Mouse (Mus musculus): ENCODE data around the gene Gdpd3.
"Not testable (repeated sequence)": the region's sequence is repeated elsewhere in the genome, so short reads cannot be mapped to it uniquely, and the experiment has no call there.

Gene Gdpd3

DNA sequence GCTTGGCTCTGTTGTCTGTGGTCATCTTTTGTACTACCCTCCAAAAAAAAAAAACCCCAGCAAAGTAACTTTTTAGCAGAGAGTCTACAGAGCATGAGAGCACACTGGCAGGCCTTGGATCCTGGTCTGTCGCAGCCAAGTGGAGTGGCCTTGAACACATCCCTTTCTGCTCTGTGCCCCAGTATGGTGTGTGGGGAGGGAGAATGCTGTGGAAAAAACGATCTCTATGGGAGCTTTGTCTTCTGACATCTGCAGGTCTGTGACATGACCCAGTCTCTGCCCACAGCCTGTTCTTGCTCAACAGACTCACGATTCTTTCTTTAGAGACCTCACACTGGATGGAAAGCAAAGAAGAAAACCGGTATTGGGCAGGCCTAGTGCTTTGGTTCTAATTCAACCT lies 5.2 kb upstream of the Gdpd3 start:
- no peak for DNase-seq (ENCODE audit: low spot score)

DNA sequence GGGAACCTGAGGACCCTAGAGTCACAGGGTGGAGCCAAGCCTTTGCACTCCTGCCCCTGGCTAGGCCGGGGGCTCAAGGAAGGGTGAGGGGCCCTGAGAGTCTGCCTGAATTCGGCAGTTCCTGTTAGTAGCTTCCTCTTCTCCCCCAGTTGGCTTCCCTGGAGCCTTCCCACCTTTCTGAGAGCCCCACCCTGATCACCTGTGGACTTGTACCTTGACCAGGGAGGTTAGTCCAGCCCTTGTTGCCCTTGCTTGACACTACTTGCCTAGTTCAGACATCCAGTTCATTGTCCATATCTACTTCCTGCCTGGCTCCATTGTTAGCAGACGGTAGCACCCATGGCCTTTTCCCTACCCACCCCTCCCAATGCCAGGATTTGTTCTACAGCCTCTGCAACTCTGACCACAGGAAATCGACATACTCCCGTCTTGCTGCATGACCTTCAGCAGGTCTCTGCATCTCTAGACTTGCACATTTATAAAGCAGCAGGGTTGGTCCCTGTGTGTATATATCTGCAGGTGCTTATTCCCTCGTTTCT lies 4.5 kb upstream of the Gdpd3 start:
- DNase-seq (ENCODE audit: low spot score), result no peak

DNA sequence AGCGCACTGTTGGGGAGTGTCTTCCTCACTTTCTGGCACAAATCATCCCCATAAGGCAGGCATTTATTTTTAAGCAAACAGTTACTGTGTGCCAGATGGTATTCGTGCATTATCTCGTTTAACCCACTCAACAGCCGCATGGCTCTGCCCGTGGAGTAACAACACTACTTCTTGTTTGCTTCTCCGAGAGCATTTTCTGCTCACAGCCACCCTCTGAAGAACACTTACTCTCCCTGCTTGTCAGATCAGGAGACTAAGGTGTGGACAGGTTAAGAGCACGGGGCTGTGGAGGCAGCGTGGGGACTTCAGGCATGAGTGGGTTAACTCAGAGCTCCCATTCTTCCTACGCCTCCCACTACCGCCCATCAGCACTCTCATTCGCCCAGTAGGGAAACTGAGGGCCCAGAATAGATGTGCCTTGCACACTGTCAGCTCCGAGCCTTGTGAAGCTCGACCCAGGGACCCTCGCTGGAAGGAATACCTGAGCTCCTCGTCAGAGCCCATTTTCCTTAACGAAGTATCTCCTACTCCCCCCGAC lies 3.6 kb upstream of the Gdpd3 start:
- no peak for DNase-seq (ENCODE audit: low spot score)

DNA sequence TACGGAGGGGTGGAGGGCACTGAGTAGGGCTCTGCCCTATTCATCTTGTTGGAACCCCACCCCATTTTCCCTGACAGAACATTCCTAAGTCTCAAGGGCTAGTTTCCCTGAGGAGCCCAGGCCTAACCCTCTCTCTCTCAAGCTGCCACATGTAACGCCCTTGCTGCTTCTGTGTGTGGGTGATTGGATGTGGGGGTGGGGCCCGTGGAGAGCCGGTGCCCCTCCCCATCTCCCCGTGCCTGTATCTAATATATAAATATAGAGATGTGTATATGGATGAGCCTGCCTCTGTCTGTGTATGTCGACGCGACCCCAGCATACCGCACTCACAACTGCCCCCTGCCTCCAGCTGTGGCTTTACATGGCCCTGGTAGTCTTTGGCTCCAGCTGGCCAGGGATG lies 594 bp upstream of the Gdpd3 start:
- DNase-seq (ENCODE audit: low spot score), result no peak

DNA sequence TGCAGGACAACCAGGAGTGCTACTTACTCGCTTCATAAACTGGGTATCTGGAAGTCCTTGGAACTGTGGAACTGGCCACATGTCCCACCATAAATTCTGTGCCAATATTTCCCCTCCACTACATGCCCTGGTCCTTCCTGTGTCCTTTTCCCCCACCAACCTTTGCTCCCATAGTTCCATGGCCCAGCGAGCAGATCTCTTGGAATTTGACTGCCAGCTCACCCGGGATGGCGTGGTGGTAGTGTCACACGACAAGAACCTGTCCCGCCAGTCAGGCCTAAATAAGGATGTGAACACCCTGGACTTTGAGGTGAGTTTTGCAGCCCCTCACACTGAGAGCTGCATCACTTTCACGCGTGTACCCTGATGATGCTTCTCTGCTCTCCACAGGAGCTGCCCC lies 867 bp downstream of the Gdpd3 start:
- DNase-seq (ENCODE audit: low spot score), result no peak

DNA sequence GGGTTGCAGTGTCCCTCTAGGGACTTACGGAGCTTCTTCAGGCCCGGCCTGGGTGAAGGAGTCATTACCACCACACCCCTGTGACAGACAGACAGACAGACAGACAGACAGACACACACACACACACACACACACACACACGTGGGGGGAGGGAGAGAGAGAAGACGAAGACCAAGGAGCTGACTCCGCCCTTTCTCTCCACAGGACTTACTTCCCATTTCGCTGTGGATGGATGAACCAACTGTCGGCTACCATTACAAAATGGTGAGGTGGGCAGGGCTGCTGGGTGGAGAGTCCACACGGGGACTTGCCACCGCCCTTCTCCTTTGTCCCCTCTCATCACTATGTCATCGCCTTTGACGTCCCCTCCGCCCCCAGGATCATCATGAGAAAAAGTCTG lies 4.7 kb downstream of the Gdpd3 start:
- no peak for DNase-seq (ENCODE audit: low spot score)

DNA sequence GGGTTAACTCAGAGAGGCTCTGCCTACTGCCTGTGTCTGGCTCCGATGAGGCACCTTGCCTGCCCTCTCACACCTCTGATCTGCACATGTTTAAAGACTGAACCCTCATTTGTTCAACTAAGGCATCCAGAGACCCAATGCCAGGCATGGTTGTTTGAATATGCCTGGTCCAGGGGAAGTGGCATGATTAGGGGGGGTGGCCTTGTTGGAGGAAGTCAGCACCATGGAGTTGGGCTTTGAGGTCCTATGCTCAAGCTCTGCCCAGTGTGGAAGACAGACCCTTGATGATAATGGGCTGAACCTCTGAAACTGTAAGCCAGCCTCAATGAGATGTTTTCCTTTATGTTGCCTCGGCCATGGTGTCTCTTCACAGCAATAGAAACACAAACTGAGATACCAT lies 7.2 kb downstream of the Gdpd3 start:
- DNase-seq (ENCODE audit: low spot score), result no peak

DNA sequence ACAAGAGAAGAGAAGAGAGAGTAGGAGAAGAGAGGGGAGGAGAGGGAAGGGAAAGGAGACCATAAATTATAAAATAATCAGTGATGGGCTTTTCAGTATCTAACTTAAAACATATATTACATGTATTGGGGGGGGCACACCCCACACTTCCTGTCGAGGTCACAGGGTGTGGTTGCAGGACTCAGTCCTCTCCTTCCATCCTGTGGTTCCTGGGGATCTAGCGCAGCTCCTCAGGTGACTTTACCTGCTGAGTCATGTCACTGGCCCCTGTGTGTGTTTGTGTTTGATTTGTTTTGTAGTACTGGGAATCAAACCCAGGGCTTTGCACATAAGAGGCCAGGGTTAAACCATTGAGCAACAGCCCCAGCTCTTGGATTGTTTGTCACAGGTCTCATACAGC lies 8.3 kb downstream of the Gdpd3 start:
- no peak for DNase-seq (ENCODE audit: low spot score)

DNA sequence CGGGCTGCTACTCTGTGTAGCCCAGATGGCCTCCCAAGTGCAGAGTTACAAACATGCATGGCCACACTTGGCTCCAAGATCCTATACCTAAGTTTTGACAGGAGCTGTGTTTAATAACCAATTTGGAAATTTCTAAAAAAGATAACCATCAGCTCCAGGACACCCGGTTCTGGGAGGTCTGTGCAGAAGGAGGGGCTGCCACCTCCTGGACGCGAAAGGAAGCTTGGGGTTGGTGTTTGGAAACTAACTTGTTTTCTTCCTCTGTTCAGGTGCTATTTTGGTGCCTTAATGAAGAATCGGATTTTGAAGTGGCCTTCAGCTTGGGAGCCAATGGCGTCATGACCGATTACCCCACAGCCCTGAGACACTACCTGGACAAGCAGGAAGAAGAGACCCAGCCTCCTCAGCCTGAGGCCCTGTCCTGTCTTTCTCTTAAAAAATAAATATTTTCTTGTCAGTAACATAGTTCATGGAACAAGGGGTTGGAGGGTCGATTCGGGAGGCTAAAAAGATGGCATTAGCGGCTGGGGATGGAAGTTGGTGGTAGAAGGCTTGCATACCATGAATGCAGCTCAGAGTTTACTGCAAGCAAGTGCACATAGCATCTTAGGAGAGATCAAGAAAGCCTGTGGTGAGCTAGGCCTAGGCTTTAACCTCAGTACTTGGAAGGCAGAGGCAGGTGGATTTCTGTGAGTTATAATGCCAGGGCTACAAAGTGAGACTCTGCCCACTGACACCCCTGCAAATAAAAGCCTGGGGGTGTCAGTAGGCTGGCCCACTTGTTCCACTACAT lies 9.2 kb downstream of the Gdpd3 start:
- no peak for DNase-seq (ENCODE audit: low spot score)

DNA sequence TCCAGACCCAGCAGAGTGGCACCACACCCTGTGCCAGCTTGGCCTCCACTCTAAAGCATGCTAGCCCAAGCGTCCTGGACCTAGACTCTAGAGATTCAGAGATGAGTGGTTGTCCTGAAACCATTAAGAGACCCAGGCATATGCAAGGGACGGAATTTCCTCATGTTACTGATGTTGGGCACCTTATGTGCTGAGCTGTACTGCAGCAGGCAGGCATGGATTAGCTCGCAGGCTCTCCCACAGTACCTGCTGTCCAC lies 9.8 kb downstream of the Gdpd3 start:
- no peak for DNase-seq (ENCODE audit: low spot score)

DNA sequence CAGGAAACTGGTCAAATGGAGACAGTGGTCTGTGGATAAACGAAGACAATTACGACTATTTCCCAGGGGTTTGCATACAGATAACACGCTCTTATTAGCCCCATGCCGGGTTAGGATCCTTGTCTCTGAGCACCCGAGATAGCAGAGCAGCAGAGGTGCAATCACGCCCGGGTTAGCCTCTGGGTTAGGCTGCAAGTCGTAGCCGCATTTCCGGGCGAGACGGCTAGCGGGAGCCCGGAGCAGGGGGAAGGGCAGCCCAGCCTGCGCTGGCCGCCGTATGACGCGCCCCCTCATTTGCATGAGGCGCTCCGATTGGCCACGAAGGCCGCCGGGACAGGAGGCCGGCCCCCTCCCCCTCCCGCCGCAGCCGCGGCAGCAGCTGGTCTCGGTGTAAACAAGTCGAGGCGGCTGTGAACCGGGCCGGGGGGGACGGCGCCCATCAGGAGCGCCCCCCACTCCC lies 10.5 kb downstream of the Gdpd3 start, which contains the start of gene Ypel3:
Gene Ypel3, plus strand, starts transcription at position 358 of the 460 bp plus-strand sequence.
- DNase-seq (ENCODE audit: low spot score), result no peak

DNA sequence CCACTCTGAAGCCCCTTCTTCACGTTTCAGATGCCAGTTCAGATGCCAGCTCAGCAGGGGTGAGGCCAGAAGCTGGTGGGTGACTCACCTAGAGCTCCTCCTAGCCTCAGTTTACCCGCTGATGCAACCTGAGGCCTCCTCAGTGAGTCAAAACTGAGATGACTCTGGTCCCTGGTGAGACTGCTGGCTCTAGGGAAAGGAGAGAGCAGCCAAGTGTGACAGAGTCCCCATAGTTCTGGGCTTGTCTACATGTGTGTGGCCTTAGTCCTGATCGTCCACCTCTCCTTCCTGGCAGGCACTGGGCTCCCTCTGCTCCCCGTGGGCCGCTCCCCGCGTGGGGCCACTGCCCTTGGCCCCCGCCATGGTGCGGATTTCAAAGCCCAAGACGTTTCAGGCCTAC lies 11.3 kb downstream of the Gdpd3 start:
- no peak for DNase-seq (ENCODE audit: low spot score)

DNA sequence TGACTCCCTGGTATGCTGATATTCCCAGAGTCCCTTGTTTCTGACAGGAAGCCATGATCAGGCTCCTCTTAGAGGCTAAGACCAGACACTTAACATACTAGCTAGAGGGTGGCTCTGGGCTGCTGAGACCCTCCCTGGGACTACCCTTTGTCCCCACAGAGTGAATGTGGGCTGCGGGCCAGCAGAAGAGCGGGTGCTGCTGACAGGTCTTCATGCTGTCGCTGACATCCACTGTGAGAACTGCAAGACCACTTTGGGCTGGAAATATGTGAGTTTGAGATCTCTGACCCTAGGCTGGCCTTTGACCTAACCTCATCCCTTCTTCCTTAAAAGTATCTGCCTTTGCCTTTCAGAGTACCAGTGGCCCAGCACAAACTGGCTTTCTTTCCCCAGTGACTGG lies 12.0 kb downstream of the Gdpd3 start:
- DNase-seq (ENCODE audit: low spot score), result no peak

DNA sequence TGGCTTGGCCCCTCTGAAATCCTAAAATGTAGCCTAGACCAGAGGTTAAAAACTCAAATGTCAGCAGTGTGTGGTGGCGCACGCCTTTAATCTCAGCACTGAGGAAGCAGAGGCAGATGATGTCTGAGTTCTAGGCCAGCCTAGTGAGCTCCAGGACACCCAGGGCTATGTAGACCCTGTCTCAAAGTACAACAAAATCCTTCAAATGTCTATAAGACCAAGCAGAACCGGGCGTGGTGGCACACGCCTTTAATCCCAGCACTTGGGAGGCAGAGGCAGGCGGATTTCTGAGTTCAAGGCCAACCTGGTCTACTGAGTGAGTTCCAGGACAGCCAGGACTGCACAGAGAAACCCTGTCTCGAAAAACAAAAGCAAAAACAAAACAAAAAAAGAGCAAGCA lies 13.0 kb downstream of the Gdpd3 start:
- DNase-seq (ENCODE audit: low spot score), result not testable (repeated sequence)

DNA sequence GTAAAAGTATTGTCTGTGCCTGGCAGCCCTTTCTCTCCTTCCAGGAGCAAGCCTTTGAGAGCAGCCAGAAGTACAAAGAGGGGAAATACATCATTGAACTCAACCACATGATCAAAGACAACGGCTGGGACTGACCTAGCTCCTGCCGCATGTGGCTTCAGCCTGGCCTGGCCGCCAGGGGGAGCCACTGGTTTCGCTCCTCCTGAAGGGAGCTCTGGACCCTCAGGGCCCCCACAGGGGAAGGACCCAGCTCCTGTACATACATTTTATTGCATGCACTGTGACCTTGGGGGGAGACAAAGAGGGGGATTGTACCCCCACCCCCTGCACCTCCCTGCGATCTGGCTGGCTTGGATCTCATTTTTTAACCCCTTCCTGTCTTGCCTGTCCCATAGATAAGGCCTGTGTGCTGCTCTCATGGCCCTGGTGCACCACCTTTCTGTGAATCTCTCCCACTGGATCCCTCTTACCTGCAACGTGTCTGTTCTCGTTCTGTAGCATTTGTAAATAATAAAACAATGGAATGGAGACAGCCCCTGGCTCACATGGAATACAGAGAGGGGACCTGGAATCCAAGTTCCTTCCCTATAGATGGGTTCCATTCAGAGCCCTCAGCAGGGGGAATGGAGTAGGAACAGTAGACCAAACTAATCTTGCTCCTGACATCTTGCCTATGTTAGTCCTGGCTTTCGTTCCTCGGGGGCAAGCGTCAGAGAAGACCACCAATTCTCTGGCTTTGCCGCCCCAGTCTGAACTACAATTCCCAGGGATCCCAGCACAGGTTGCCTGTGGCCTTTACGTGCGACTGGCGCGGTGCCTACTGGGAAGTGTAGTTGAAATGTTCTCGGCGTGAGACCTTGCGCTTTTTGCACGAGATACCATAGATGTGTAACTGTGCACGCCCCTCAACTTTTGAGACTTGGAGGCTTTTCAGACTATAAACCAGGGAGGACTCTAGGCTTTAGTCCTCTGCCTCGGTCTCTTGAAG lies 14.1 kb downstream of the Gdpd3 start:
- DNase-seq (ENCODE audit: low spot score), result no peak

DNA sequence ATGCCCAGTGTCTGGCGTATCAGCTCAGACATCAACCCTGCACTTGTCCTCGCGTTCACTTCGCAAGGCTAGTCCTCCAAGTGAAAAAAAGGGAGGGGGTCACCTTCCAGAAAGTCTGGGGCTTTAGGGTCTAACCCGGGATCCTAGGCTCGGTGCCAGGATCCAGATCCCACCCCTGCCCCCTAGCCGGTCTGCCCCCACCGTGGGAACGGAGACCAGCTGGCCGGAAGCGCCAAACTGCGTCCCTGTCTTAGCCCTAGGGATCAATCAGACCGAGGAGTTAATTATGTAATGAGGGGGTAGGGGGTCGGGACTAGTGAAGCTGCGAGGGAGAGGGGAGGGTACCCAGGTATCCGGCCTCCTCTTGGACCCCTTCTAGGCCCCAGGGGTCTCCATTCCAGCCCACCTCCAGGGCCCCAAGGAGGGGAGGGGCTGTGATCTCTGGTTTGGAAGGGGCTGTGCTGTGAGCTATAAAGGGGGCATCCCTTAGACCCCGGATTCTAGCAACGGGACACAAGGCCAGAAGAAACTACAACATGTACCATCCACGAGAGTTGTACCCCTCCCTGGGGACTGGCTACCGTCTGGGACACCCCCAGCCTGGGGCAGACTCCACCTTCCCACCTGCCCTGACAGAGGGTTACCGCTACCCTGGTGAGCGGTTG lies 15.0 kb downstream of the Gdpd3 start, which contains the start of gene Tbx6:
Gene Tbx6, plus strand, starts transcription at position 513 of the 665 bp plus-strand sequence.
- DNase-seq (ENCODE audit: low spot score), result no peak

DNA sequence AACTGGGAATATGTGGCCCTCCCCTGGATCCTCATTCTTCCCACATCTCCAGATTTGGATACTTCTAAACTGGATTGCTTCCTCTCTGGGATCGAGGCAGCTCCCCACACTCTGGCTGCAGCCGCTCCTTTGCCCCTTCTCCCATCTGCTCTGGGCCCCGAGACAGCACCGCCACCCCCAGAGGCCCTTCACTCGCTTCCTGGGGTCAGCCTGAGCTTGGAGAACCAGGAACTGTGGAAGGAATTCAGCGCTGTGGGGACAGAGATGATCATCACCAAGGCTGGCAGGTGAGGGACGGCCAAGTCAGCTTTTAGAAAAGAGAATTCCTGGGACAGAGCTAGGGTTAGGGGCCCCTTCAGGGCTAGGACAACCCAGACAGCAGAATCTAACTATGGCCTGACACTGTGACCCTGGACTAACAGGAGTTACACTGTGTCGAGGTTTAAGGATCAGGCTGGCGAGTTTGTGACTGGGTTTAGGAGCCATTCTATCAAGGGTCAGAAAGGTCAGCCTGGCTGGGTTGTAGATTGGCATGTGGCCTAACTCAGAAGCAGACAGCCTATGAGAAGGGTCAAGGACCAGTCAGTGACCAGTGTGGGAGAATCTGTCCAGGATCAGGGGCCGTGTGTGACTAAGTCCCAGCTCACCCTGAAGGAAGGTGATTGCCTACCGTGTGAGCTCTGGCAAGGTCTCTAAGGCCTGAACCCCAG lies 15.7 kb downstream of the Gdpd3 start:
- no peak for DNase-seq (ENCODE audit: low spot score)

DNA sequence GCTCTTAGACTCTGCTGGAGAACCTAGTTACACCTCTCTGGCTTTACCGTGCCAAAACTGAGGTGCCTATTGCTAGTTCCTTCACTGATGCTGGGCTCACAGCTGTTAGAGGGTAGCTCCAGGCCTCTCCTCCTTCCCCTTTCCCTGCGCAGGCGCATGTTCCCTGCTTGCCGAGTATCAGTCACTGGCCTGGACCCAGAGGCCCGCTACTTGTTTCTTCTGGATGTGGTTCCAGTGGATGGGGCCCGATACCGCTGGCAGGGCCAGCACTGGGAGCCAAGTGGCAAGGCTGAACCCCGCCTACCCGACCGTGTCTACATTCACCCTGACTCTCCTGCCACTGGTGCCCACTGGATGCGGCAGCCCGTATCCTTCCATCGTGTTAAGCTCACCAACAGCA lies 16.6 kb downstream of the Gdpd3 start:
- DNase-seq (ENCODE audit: low spot score), result no peak

DNA sequence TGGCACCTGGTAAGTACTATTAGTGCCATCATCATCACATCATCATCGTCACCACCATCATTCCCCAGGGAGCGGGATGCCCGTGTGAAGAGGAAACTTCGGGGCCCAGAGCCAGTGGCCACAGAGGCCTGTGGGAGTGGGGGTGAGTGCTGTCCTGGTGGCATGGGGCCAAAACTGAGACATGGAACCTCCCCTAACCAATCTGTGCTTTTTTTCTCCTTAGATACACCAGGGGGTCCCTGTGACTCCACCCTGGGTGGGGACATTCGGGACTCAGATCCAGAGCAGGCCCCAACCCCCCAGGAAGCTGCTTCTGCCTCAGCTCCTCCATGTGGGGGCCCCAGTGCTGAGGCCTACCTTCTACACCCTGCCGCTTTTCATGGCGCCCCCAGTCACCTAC lies 18.3 kb downstream of the Gdpd3 start:
- no peak for DNase-seq (ENCODE audit: low spot score)

DNA sequence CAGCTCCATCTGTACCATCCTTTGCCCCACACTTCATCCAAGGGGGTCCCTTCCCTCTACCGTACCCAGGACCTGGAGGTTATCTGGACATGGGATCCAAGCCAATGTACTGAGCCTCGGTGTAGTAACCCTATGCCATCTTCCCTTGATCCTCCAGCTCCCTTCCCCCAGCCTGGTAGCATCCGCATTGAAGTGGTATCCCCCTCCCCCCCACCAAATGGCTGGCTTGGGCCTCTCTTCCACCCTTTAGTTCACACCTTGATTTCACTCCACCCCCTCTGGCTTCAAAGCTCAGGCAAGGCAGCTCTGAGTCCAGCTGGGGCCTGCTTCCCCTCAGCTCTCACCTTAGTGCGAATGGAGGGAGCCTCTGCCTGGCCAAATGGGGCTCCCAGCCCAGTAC lies 18.9 kb downstream of the Gdpd3 start:
- no peak for DNase-seq (ENCODE audit: low spot score)

DNA sequence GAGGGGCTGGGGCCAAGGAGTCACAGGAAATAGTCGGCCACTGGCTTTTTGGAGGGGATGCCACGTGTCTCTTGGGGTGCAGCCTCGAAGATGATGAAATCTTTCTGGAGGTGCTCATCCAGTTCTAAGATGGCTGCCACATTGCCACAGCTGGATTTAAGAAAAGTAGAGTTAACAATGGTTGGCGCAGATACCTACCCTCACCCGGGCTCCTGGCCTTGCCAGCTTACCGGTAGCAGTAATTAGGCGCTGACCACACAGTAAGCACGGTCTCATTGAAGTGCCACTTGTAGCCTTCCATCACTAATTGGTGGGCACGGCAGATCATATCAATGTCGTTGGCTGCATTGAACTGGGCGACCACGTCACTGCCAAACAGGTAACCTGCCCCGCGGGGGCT lies 20.0 kb downstream of the Gdpd3 start:
- no peak for DNase-seq (ENCODE audit: low spot score)
